Mouse (Mus musculus): Measurements from ENCODE around the gene Ralgps2. TPM values are rescaled to one million over a fixed set of nuclear protein-coding genes. Genes with fewer than 3 reads are reported as not detected.

The Ralgps2 gene
- total RNA-seq (2017): 571 and 654 TPM in 2 replicates

DNA sequence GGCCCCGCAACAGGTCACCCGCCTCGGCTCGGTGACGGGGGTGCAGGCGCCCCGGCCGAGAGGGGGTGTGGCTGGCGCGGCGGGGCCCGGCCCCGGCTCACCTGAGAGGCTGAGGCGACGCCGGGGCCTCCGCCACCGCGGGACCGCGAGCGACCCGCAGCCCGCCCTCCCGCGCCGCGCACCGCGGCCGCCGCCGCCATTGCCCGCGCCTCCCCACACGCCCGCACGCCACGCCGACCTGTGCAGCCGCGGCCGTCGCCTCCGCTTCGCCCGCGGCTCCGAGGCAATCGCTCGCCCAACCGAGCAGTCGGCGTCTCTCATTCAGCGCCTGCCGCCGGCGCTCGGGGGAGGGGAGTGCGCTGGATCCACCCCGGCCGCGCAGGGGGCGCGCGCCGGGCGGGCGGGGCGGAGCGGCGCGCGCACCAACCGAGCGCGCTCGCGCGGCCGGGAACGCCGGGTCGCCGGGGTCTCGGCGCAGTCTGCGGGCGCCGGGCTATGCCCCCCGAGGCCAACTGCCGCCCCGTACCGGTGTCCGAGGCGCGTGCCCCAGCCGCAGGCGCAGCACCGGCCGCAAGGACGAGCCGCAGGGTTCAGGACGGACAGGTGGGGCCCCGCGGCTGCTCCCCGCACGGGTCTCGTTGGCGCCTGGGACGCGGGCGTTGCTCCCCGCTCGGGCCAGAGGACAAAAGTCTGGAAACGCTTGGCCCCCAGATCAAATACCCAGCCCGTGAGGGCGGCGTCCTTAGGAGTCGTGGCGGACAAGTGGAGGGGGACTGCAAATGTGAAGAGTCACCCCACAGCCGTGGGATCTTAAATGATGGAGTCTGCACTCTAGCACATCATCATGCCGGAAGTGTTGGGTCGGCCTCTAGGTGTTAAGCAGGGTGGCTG, at the start of gene Ralgps2:
Gene Ralgps2 (minus strand): TSS at position 376 of the 891 bp plus-strand sequence.
- peak; percentile 43; the same call in 1 of the 2 replicates for ATAC-seq (ENCODE audit: extremely low read depth, insufficient number of reproducible peaks, low FRiP score, poor library complexity, severe bottlenecking)

DNA sequence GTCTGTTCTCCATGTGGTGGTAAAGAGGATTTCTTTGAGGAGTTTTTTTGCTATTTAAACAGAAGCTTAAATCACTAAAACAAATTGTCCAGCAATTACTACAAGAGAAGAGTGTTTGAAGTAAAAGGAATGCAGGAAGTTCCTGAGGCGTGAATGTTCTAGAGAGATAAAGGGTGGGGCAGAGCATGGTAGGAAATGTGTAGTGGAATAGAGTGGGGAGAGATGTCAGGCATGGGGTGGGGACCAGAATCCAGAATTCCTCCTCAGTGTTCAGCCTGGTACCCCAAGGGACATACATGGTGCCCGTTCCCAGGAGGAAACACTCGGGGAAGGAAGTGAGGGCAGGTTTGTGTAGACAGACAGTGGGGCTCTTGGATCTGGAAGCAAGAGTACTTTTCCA, 48.1 kb upstream of the Ralgps2 start:
- ATAC-seq (ENCODE audit: extremely low read depth, insufficient number of reproducible peaks, low FRiP score, poor library complexity, severe bottlenecking): no peak

DNA sequence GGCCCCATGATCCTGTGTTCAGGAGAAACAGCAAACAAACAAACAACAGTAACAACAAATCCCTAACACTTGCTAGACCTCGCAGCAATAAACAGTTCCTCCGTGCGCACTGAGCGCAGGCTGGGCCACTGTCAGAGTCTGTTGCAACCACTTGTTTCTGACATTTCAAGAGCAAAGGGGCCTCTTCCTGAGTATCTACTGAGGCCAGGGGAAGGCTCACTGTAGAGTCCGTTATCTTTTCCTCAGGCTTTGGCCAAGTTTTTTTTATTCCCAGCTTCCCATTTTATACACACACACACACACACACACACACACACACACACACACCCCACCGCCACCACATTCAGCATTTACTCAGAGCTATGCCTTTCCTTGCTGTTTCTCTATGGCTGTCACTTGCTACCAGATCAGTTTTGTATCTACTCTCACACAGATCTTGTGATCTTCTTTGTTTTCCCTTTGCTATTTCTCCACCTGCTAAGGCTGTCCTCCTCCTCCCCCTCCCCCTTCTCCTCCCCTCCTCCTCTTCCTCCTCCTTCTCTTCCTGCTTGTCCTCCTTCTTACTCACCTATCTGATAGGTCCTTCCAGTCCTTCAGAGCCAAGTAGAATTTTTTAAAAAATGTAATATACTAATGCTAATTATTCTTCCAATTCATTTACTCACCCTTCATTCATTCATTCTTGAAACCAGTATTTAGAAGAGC, 47.4 kb upstream of the Ralgps2 start:
- no peak for ATAC-seq (ENCODE audit: extremely low read depth, insufficient number of reproducible peaks, low FRiP score, poor library complexity, severe bottlenecking)

- peak; percentile 48 for ATAC-seq (ENCODE audit: extremely low read depth, insufficient number of reproducible peaks, low FRiP score, poor library complexity, severe bottlenecking)
These were observed 46.5 kb upstream of the Ralgps2 start for GRCm38 (mm10) chr1:156985657-156986640.

DNA sequence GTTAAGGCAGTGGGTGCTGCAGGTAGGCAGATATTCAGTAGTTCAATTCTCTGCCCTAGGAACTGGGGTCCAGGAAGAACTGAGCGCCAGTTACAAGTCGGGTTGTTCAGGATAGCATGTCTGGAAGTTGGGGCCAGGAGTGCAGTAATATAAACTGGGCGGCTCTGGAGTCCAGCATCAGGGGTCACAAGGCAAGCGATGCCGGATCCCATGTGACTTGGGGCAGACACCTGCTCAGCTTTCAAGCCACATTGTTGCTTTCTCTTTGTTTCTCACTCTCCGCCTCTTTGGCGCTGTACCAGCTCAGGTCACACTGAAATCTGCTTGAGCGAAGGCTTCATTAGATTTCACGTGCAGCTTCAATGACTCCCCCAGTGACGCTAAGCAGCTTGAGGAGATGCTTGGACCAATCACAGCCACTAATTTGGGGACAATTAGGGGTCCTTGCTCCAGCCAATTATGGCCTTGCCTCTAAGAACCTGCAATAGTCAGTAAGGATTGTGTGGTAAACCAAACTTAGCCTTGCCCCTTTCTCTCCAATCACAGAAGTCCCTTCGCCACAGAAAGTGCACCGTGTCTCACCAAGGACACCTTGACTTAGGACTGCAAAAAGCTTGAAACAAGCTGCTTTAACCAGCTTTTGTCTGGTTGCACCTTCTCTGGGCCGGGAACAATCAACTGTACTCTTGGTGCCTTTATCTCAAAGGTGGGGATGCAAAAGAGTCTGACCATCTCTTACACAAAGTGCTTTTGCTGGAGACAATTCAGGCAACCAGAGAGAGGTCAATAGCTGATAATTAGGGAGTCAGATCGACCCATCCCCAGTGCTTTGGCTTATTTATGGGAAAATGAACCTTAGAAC, 43.8 kb upstream of the Ralgps2 start:
- ATAC-seq (ENCODE audit: extremely low read depth, insufficient number of reproducible peaks, low FRiP score, poor library complexity, severe bottlenecking): no peak

GRCm38 (mm10) chr1:156981975-156982374, 42.5 kb upstream of the Ralgps2 start:
- ATAC-seq (ENCODE audit: extremely low read depth, insufficient number of reproducible peaks, low FRiP score, poor library complexity, severe bottlenecking): no peak

GRCm38 (mm10) chr1:156979722-156980121, 40.3 kb upstream of the Ralgps2 start:
- no peak for ATAC-seq (ENCODE audit: extremely low read depth, insufficient number of reproducible peaks, low FRiP score, poor library complexity, severe bottlenecking)

- ATAC-seq (ENCODE audit: extremely low read depth, insufficient number of reproducible peaks, low FRiP score, poor library complexity, severe bottlenecking): no peak
These were observed 39.2 kb upstream of the Ralgps2 start for GRCm38 (mm10) chr1:156978656-156979055.

DNA sequence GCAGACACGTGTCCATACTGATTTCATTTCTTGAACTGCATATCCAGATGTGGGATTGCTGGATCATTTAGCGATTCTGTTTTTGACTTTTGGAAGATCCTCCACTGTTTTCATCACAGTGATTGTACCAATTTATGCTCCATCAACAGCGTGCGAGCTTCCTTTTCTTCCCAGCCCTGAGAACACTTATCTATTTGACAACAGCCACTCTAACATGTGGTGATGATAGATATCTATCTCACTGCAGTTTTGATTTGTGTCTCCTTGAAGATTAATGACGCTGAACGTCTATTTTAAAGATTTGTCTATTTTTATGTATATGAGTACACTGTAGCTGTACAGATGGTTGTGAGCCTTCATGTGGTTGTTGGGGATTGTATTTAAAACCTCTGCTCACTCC, 34.4 kb upstream of the Ralgps2 start:
- ATAC-seq (ENCODE audit: extremely low read depth, insufficient number of reproducible peaks, low FRiP score, poor library complexity, severe bottlenecking): no peak

GRCm38 (mm10) chr1:156972391-156972790, 33.0 kb upstream of the Ralgps2 start:
- ATAC-seq (ENCODE audit: extremely low read depth, insufficient number of reproducible peaks, low FRiP score, poor library complexity, severe bottlenecking): no peak

GRCm38 (mm10) chr1:156971206-156971811, 31.9 kb upstream of the Ralgps2 start:
- no peak for ATAC-seq (ENCODE audit: extremely low read depth, insufficient number of reproducible peaks, low FRiP score, poor library complexity, severe bottlenecking)

DNA sequence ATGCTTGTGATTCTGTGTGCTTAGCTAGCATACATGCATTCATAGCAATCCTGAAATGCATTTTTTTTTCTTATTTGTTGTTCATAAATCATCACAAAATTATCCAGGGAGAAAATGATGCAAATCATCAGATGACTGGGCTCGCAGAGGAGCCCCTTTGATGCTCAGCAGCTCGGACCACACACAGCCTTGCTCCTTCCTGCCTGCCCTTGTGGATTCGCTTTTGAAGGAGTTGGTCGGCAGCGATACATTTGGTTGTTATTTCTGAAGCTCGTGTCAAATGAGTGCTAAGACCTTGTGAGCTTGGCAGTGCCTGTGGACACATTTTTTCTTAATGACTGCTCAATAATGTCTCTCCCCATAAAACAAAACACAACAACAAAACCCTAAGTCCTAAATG, 31.2 kb upstream of the Ralgps2 start:
- no peak for ATAC-seq (ENCODE audit: extremely low read depth, insufficient number of reproducible peaks, low FRiP score, poor library complexity, severe bottlenecking)

DNA sequence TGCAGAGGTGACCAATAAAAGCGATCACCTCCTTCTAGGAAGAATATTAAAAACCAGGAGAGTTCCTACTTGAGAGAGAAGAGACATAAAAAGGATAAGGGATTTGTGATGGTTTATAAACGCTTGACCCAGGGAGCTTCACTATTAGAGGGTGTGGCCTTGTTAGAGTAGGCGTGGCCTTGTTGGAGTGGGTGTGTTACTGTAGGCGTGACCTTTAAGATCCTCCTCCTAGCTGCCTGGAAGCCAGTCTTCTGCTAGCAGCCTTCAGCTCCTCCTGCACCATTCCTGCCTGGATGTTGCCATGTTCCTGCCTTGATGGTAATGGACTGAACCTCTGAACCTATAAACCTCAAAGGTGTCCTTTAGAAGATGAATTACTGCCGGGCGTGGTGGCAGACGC, 28.7 kb upstream of the Ralgps2 start:
- no peak for ATAC-seq (ENCODE audit: extremely low read depth, insufficient number of reproducible peaks, low FRiP score, poor library complexity, severe bottlenecking)

GRCm38 (mm10) chr1:156964586-156964932, 25.1 kb upstream of the Ralgps2 start:
- ATAC-seq (ENCODE audit: extremely low read depth, insufficient number of reproducible peaks, low FRiP score, poor library complexity, severe bottlenecking): no peak

GRCm38 (mm10) chr1:156963871-156964585, 24.6 kb upstream of the Ralgps2 start:
- no peak for ATAC-seq (ENCODE audit: extremely low read depth, insufficient number of reproducible peaks, low FRiP score, poor library complexity, severe bottlenecking)

- ATAC-seq (ENCODE audit: extremely low read depth, insufficient number of reproducible peaks, low FRiP score, poor library complexity, severe bottlenecking): no peak
These were observed 22.2 kb upstream of the Ralgps2 start for GRCm38 (mm10) chr1:156961481-156962265.

GRCm38 (mm10) chr1:156959004-156959403, 19.6 kb upstream of the Ralgps2 start:
- no peak for ATAC-seq (ENCODE audit: extremely low read depth, insufficient number of reproducible peaks, low FRiP score, poor library complexity, severe bottlenecking)
